In genomic region chr5:38560586-38561425, GRCm38 (mm10) we compare ENCODE assay signal across 8 mouse cellular contexts. TPM values are rescaled to one million over a fixed set of nuclear protein-coding genes. Genes with fewer than 3 reads are reported as not detected.
A peak's percentile ranks its signal among the peaks of the same experiment; 100 is the strongest.
DNase-seq lines count a peak whose midpoint lies in the region; ATAC-seq and TF ChIP-seq lines count a peak whose summit lies in the region.

No protein-coding gene starts in this region.

- WGBS in cerebellum, adult 2 months: under 1% methylated on average over 41 of the region's 41 CpGs
- 2% methylated on average over 32 of the region's 41 CpGs for WGBS in hindbrain, embryonic 13.5 days
- under 1% methylated on average over 41 of the region's 41 CpGs for WGBS in limb, embryonic 10.5 days
- 1% methylated on average over 41 of the region's 41 CpGs for WGBS in midbrain, embryonic 11.5 days

- no peak for TF ChIP-seq POLR2A in cerebellum, adult 2 months (IDR thresholded peaks at IDR 0.05; ENCODE audit: borderline replicate concordance, insufficient read depth, low read length)

- H3K4me2 ChIP-seq in hindbrain, embryonic 13.5 days: peak overlapping the region; percentile 96
- H3K4me2 ChIP-seq in midbrain, embryonic 11.5 days: peak overlapping the region; percentile 91

- peaks cover 35% of the 10 kb centered on the region for H3K36me3 ChIP-seq in hindbrain, embryonic 13.5 days
- H3K36me3 ChIP-seq in limb, embryonic 10.5 days: peaks cover 43% of the 10 kb centered on the region
- no peaks in the 10 kb centered on the region; the same call in 1 of the 2 replicates for H3K36me3 ChIP-seq in midbrain, embryonic 11.5 days (ENCODE audit: control insufficient read depth, insufficient read depth, low read length)

- peak; percentile 33 for DNase-seq in right cerebral cortex, adult 18-20 months
- no peak for DNase-seq in right cerebral cortex, postnatal 25 days
- DNase-seq in cerebellum, adult 2 months: peak; percentile 59 to 63
- peak; percentile 14 for DNase-seq in forelimb bud, embryonic 11.5 days (ENCODE audit: low read depth, low spot score)
- DNase-seq in limb, embryonic 10.5 days (ENCODE audit: low spot score): peak; percentile 73
- peak; percentile 92 for DNase-seq in midbrain, embryonic 11.5 days (ENCODE audit: low spot score, missing footprints)
- DNase-seq in spleen, postnatal 4 days (ENCODE audit: low spot score in 2 of 2): peak; percentile 47 to 80

- peak overlapping the region; percentile 41; the same call in 1 of the 2 replicates for H3K27ac ChIP-seq in cerebellum, adult 2 months (ENCODE audit: insufficient read depth, low read length)
- H3K27ac ChIP-seq in hindbrain, embryonic 13.5 days: peak overlapping the region; percentile 93
- peak overlapping the region; percentile 98 for H3K27ac ChIP-seq in limb, embryonic 10.5 days
- peak overlapping the region; percentile 71 for H3K27ac ChIP-seq in midbrain, embryonic 11.5 days (ENCODE audit: low read depth, low read length)

- peak; percentile 57 for ATAC-seq in hindbrain, embryonic 13.5 days (ENCODE audit: low FRiP score)
- ATAC-seq in midbrain, embryonic 11.5 days (ENCODE audit: low FRiP score): peak; percentile 22

- H3K4me3 ChIP-seq in cerebellum, adult 2 months (replicated peaks; ENCODE audit: insufficient read depth, low read depth, low read length): peak overlapping the region; percentile 82
- peak overlapping the region; percentile 95 for H3K4me3 ChIP-seq in hindbrain, embryonic 13.5 days
- H3K4me3 ChIP-seq in limb, embryonic 10.5 days: peak overlapping the region; percentile 97
- peak overlapping the region; percentile 92 for H3K4me3 ChIP-seq in midbrain, embryonic 11.5 days (ENCODE audit: low read depth, low read length)

- peaks cover 22% of the 10 kb centered on the region for H3K4me1 ChIP-seq in cerebellum, adult 2 months (ENCODE audit: control insufficient read depth, insufficient read depth, low read length)
- H3K4me1 ChIP-seq in hindbrain, embryonic 13.5 days (replicated peaks): peaks cover 41% of the 10 kb centered on the region
- peaks cover 22% of the 10 kb centered on the region for H3K4me1 ChIP-seq in limb, embryonic 10.5 days
- H3K4me1 ChIP-seq in midbrain, embryonic 11.5 days (ENCODE audit: control insufficient read depth, insufficient read depth, low read length): peaks cover 16% of the 10 kb centered on the region

- H3K9me3 ChIP-seq in hindbrain, embryonic 13.5 days: no peaks in the 10 kb centered on the region
- no peaks in the 10 kb centered on the region for H3K9me3 ChIP-seq in limb, embryonic 10.5 days (replicated peaks)
- H3K9me3 ChIP-seq in midbrain, embryonic 11.5 days (ENCODE audit: control insufficient read depth, low read length): no peaks in the 10 kb centered on the region

- no peaks in the 10 kb centered on the region for H3K27me3 ChIP-seq in cerebellum, adult 2 months (ENCODE audit: control insufficient read depth, insufficient read depth, low read length)
- no peaks in the 10 kb centered on the region for H3K27me3 ChIP-seq in hindbrain, embryonic 13.5 days
- H3K27me3 ChIP-seq in limb, embryonic 10.5 days (ENCODE audit: low read depth, poor library complexity, severe bottlenecking): no peaks in the 10 kb centered on the region
- no peaks in the 10 kb centered on the region for H3K27me3 ChIP-seq in midbrain, embryonic 11.5 days (ENCODE audit: control insufficient read depth, insufficient read depth, low read length)

- H3K9ac ChIP-seq in hindbrain, embryonic 13.5 days: peak overlapping the region; percentile 92
- H3K9ac ChIP-seq in midbrain, embryonic 11.5 days (ENCODE audit: low read length): peak overlapping the region; percentile 93

- no peak for TF ChIP-seq CTCF in cerebellum, adult 2 months (IDR thresholded peaks at IDR 0.05; ENCODE audit: borderline replicate concordance, insufficient read depth, low read depth, low read length)

RNA-seq across cellular contexts. Expression of gene Wdr1, which starts 2.2 kb away (rescaled TPM):
- polyA plus RNA-seq in cerebellum, adult 2 months (2012; rRNA removed): 157 TPM in 2 replicates
- polyA plus RNA-seq in hindbrain, embryonic 13.5 days (2015; fragmentation: Nextera tagmentation; extraction: Ambion mirVana): 149 and 151 TPM in 2 replicates
- 197 and 214 TPM in 2 replicates for polyA plus RNA-seq in limb, embryonic 10.5 days (2016; fragmentation: Nextera tagmentation; extraction: Ambion mirVana)
- polyA plus RNA-seq in midbrain, embryonic 11.5 days (2014; fragmentation: Nextera tagmentation; extraction: Ambion mirVana): 152 and 156 TPM in 2 replicates

RNA-seq across cellular contexts. Expression of gene Slc2a9, which starts 57.9 kb away (rescaled TPM):
- 1.6 and 1.8 TPM in 2 replicates for polyA plus RNA-seq in cerebellum, adult 2 months (2012; rRNA removed)
- polyA plus RNA-seq in hindbrain, embryonic 13.5 days (2015; fragmentation: Nextera tagmentation; extraction: Ambion mirVana): 0.13 and 0.19 TPM in 2 replicates
- polyA plus RNA-seq in limb, embryonic 10.5 days (2016; fragmentation: Nextera tagmentation; extraction: Ambion mirVana): 0.13 TPM in 1 of 2 replicates, not detected in the other
- 0.07 and 0.48 TPM in 2 replicates for polyA plus RNA-seq in midbrain, embryonic 11.5 days (2014; fragmentation: Nextera tagmentation; extraction: Ambion mirVana)

Comparison
In these comparisons a context has a peak if more than half of its experiments do, and no peak if none do; other contexts are left out.
1. H3K27ac ChIP-seq: peak in every context shown above with its lines; median percentile 98 in limb, embryonic 10.5 days; 93 in hindbrain, embryonic 13.5 days; 71 in midbrain, embryonic 11.5 days; 41 in cerebellum, adult 2 months.